In the genomic region with DNA sequence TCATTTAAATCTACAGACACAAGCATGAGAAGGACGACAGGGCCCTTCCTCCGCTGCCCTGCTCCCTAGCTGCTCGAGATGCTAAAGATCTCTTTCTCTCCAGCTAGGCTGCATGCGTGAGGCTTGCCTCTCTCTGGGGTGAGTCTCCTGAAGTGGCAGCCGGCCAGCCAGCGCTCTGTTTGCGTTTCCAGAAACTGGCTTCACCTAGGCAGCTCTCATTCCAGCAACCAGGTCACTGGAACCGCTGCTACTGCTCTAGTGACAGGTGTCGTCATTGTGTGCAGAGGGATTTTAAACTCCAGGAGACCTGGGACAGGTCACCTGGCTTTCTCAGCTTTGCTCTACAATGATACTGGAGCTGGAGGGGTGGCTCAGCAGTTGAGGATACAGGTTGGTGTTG, we compare ENCODE assay signal across 17 mouse cellular contexts.
DNase-seq lines count a peak whose midpoint lies in the region; ATAC-seq and TF ChIP-seq lines count a peak whose summit lies in the region.
"Had no signal": no experiment of that assay in that cellular context is flagged by ENCODE, and none has a peak within 500 bp of the region (broad histone marks: within the 10 kb centered on the region; RNA-seq: fewer than 3 reads in every experiment).

No protein-coding gene starts in this region.

- H3K9me3 ChIP-seq in liver, embryonic 12.5 days (replicated peaks) = 0 out of 2 replicates have a peak, but pooled peaks cover 11% of the 10 kb centered on the region
- H3K9me3 ChIP-seq in midbrain, embryonic 11.5 days (ENCODE audit: control insufficient read depth, low read length) = no peaks in the 10 kb centered on the region
- H3K9me3 ChIP-seq: neural tube, embryonic 15.5 days had no signal

- 40% methylated on average over 9 of the region's 9 CpGs for WGBS in liver, adult 2 months
- WGBS in liver, embryonic 12.5 days (ENCODE audit: insufficient replicate concordance) = 78% methylated on average over 9 of the region's 9 CpGs
- WGBS in midbrain, embryonic 11.5 days = 87% methylated on average over 9 of the region's 9 CpGs

- H3K79me2 ChIP-seq in liver, adult 2 months (ENCODE audit: control insufficient read depth, insufficient read depth, low read length) = no peaks in the 10 kb centered on the region

- no peaks in the 10 kb centered on the region for H3K36me3 ChIP-seq in liver, adult 2 months (ENCODE audit: control insufficient read depth, insufficient read depth, low read length)
- H3K36me3 ChIP-seq in liver, embryonic 12.5 days = peaks cover 8% of the 10 kb centered on the region; the same call in 1 of the 2 replicates
- no peaks in the 10 kb centered on the region for H3K36me3 ChIP-seq in midbrain, embryonic 11.5 days (ENCODE audit: control insufficient read depth, insufficient read depth, low read length)
- H3K36me3 ChIP-seq: neural tube, embryonic 15.5 days had no signal

- peak; percentile 15 for DNase-seq in liver, adult 2 months (ENCODE audit: extremely low read depth, low read depth, low spot score)
- DNase-seq in kidney, postnatal 4 days = peak; percentile 63 to 69
- DNase-seq in lung, postnatal 10 days = peak; percentile 39
- DNase-seq in thymus, postnatal 36 days = no peak
- no peak for DNase-seq in yolk sac, embryonic 10.5 days (ENCODE audit: low spot score)
- no peak for DNase-seq in midbrain, embryonic 11.5 days (ENCODE audit: low spot score, missing footprints)
- no peak for DNase-seq in right cerebral cortex, postnatal 25 days
- DNase-seq: cerebellum, adult 9-11 months; embryo, embryonic 11 days; thymus, postnatal 4 days had no signal

- no peaks in the 10 kb centered on the region for H3K27me3 ChIP-seq in liver, adult 2 months (ENCODE audit: control insufficient read depth, insufficient read depth, low read length)
- no peaks in the 10 kb centered on the region for H3K27me3 ChIP-seq in liver, embryonic 12.5 days (replicated peaks)
- no peaks in the 10 kb centered on the region for H3K27me3 ChIP-seq in midbrain, embryonic 11.5 days (ENCODE audit: control insufficient read depth, insufficient read depth, low read length)
- H3K27me3 ChIP-seq: forebrain, embryonic 13.5 days; heart, embryonic 13.5 days; limb, embryonic 13.5 days; neural tube, embryonic 15.5 days had no signal

- no peak for ATAC-seq in liver, embryonic 12.5 days
- no peak for ATAC-seq in midbrain, embryonic 11.5 days (ENCODE audit: low FRiP score)
- ATAC-seq: forebrain, embryonic 13.5 days; inflammation-experienced regulatory T-cells, adult 6 months had no signal

- no peak overlapping the region for H3K4me3 ChIP-seq in liver, adult 2 months (ENCODE audit: insufficient read depth, low read depth, low read length)
- no peak overlapping the region for H3K4me3 ChIP-seq in liver, embryonic 12.5 days
- no peak overlapping the region for H3K4me3 ChIP-seq in midbrain, embryonic 11.5 days (ENCODE audit: low read depth, low read length)
- H3K4me3 ChIP-seq: forebrain, embryonic 13.5 days; heart, embryonic 13.5 days; layer of hippocampus, adult 2 months; limb, embryonic 13.5 days; neural tube, embryonic 15.5 days had no signal

- H3K4me1 ChIP-seq in liver, adult 2 months (ENCODE audit: control insufficient read depth, insufficient read depth, low read length) = no peaks in the 10 kb centered on the region
- H3K4me1 ChIP-seq in liver, embryonic 12.5 days = peaks cover 20% of the 10 kb centered on the region
- H3K4me1 ChIP-seq in midbrain, embryonic 11.5 days (ENCODE audit: control insufficient read depth, insufficient read depth, low read length) = peaks cover 10% of the 10 kb centered on the region

- H3K27ac ChIP-seq in liver, adult 2 months (replicated peaks; ENCODE audit: insufficient read depth, low read depth, low read length) = no peak overlapping the region
- H3K27ac ChIP-seq in liver, embryonic 12.5 days = no peak overlapping the region
- no peak overlapping the region for H3K27ac ChIP-seq in midbrain, embryonic 11.5 days (ENCODE audit: low read depth, low read length)
- H3K27ac ChIP-seq: forebrain, embryonic 13.5 days; heart, embryonic 13.5 days; layer of hippocampus, adult 2 months; limb, embryonic 13.5 days; neural tube, embryonic 15.5 days had no signal

- H3K9ac ChIP-seq in liver, adult 2 months (ENCODE audit: low read depth, low read length) = no peak overlapping the region
- no peak overlapping the region for H3K9ac ChIP-seq in liver, embryonic 12.5 days
- no peak overlapping the region for H3K9ac ChIP-seq in midbrain, embryonic 11.5 days (ENCODE audit: low read length)
- H3K9ac ChIP-seq: forebrain, embryonic 13.5 days; heart, embryonic 13.5 days; limb, embryonic 13.5 days; neural tube, embryonic 15.5 days had no signal

- no peak overlapping the region for H3K4me2 ChIP-seq in liver, embryonic 12.5 days
- no peak overlapping the region for H3K4me2 ChIP-seq in midbrain, embryonic 11.5 days
- H3K4me2 ChIP-seq: forebrain, embryonic 13.5 days; heart, embryonic 13.5 days; limb, embryonic 13.5 days; neural tube, embryonic 15.5 days had no signal

- no peak for TF ChIP-seq POLR2A in liver, adult 2 months (IDR thresholded peaks at IDR 0.05; ENCODE audit: extremely low read depth, insufficient read depth, low read length)

- no peak for TF ChIP-seq CTCF in liver, adult 2 months (IDR thresholded peaks at IDR 0.05; ENCODE audit: low read depth, low read length)

Comparison
In these comparisons a context has a peak if more than half of its experiments do, and no peak if none do; other contexts are left out.
1. DNase-seq: peak in liver, adult 2 months (single experiment), kidney, postnatal 4 days (2 of 2) and lung, postnatal 10 days (single experiment); none in thymus, postnatal 36 days (0 of 2), yolk sac, embryonic 10.5 days (single experiment), midbrain, embryonic 11.5 days (single experiment) and right cerebral cortex, postnatal 25 days (single experiment).